Mouse (Mus musculus): ENCODE measurements at regions not wholly inside any gene's neighbourhood (a gene's known extent, or its start where the extent isn't known, plus 50 kb on each side); places are given as distances from the start of the nearest gene placed in this dataset.

DNA sequence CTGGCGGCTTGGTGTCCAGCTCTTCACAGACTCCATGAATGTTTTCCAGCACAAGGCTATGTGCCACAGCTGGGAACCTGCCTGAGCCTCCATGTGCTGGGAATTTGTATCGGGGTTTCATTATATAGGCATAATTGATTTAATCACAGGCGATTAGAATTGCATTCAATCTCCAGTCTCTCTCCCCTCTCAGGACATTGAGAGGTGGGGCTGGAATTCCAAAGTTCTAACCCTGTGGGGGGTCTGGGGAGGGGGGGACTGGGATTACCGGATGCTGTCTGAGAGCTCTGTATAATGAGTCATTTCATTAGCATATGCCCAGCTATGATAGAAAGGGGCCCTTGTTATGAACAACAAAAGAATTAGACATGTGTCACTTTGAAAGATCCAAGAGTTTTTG lies 151.9 kb downstream of the Cd83 start:
- H3K4me1 ChIP-seq (ENCODE audit: control insufficient read depth, insufficient read depth, insufficient read length, low read length), result peaks cover 2% of the 10 kb centered on the region; the same call in 1 of the 2 replicates
- no peak overlapping the region for H3K27ac ChIP-seq (ENCODE audit: insufficient read depth, low read depth, low read length)
- H3K27me3 ChIP-seq (ENCODE audit: control insufficient read depth, insufficient read depth, low read length), result no peaks in the 10 kb centered on the region

DNA sequence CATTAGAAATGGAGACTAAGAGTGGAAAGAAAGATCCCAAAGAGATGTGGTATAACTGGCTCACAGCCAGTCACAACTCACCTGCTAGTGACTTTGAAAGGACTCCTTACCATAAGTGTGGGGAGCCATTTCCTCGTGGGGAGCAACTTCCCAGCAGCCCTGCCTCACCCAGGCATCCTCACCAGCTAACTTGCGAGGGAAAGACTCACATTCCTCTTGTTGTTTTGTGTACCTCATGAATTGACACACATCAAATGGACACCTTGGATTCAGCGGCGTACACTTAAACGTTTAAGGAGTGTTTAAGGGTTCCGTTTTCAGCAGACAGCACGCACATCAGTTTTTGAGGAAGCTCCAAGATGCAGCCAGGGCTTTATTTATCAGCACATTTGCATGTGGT lies 154.0 kb downstream of the Cd83 start:
- 78% methylated on average over 7 of the region's 7 CpGs for WGBS
- H3K27me3 ChIP-seq (ENCODE audit: control insufficient read depth, insufficient read depth, low read length), result no peaks in the 10 kb centered on the region
- peaks cover 4% of the 10 kb centered on the region; the same call in 1 of the 2 replicates for H3K4me1 ChIP-seq (ENCODE audit: control insufficient read depth, insufficient read depth, insufficient read length, low read length)
- TF ChIP-seq CTCF (IDR thresholded peaks at IDR 0.05; ENCODE audit: extremely low read depth, insufficient read length, insufficient replicate concordance, low read depth, low read length) (no peak), POLR2A (IDR thresholded peaks at IDR 0.05; ENCODE audit: low read depth, low read length) (no peak)
- no peaks in the 10 kb centered on the region for H3K36me3 ChIP-seq (ENCODE audit: control insufficient read depth, insufficient read depth, low read length)
- H3K4me3 ChIP-seq (ENCODE audit: low read depth, low read length), result no peak overlapping the region
- H3K27ac ChIP-seq (ENCODE audit: insufficient read depth, low read depth, low read length), result no peak overlapping the region

More for the DNA sequence above, 151.9 kb downstream of the Cd83 start:
- Histone ChIP-seq H3K4me3 (ENCODE audit: low read depth, low read length) (no peak overlapping the region), H3K36me3 (ENCODE audit: control insufficient read depth, insufficient read depth, low read length) (no peaks in the 10 kb centered on the region)
- WGBS, result 80% methylated on average over 4 of the region's 4 CpGs
- no peak for TF ChIP-seq POLR2A (IDR thresholded peaks at IDR 0.05; ENCODE audit: low read depth, low read length)
- TF ChIP-seq CTCF (IDR thresholded peaks at IDR 0.05; ENCODE audit: extremely low read depth, insufficient read length, insufficient replicate concordance, low read depth, low read length), result no peak

DNA sequence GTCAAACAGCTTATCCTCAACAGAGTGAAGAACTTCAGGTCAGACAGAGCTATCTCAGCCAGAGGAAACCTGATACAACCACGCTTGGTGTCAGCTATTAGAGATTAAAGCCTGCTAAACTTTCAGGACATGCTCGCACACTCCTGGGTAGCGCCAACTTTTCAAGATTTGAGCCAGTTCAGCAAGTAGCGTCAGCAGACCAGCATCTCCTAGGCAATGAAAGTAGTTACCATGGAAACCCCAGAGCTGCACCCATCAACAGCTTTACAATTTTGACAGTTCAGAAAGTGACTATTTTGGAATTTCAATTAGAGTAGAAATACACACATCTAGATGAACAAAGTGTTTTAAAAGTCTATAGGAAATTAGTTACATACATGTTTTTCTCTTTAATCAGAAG lies 154.8 kb downstream of the Cd83 start:
- Histone ChIP-seq H3K4me1 (ENCODE audit: control insufficient read depth, insufficient read depth, insufficient read length, low read length) (peaks cover 4% of the 10 kb centered on the region; the same call in 1 of the 2 replicates), H3K27me3 (ENCODE audit: control insufficient read depth, insufficient read depth, low read length) (no peaks in the 10 kb centered on the region), H3K36me3 (ENCODE audit: control insufficient read depth, insufficient read depth, low read length) (no peaks in the 10 kb centered on the region), H3K27ac (ENCODE audit: insufficient read depth, low read depth, low read length) (no peak overlapping the region), H3K4me3 (ENCODE audit: low read depth, low read length) (no peak overlapping the region)
- TF ChIP-seq POLR2A (IDR thresholded peaks at IDR 0.05; ENCODE audit: low read depth, low read length) (no peak), CTCF (IDR thresholded peaks at IDR 0.05; ENCODE audit: extremely low read depth, insufficient read length, insufficient replicate concordance, low read depth, low read length) (no peak)
- 87% methylated on average over 4 of the region's 4 CpGs for WGBS

DNA sequence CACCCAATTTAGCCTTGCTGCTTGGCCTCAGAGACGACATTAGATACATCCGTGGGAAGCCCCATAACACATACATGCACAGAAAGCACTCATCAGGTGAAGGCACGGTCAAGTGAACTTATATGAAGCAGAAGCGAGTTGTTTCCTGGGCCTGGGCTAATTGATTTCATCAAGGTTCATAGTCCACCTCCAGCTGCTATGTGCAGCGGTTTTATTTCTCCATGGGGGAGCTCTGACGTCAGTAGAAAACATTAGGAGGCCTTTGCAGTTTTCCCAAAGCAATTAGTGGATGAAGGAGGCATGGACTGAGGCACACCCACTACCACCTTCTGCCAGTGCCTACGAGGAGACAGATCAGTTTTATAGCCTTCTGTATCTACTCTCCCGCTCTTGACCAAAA lies 157.2 kb downstream of the Cd83 start:
- no peaks in the 10 kb centered on the region for H3K27me3 ChIP-seq (ENCODE audit: control insufficient read depth, insufficient read depth, low read length)
- peaks cover 4% of the 10 kb centered on the region; the same call in 1 of the 2 replicates for H3K4me1 ChIP-seq (ENCODE audit: control insufficient read depth, insufficient read depth, insufficient read length, low read length)
- WGBS, result 25% methylated on average over 8 of the region's 8 CpGs
- no peak overlapping the region for H3K4me3 ChIP-seq (ENCODE audit: low read depth, low read length)
- no peak overlapping the region for H3K27ac ChIP-seq (ENCODE audit: insufficient read depth, low read depth, low read length)
- TF ChIP-seq POLR2A (IDR thresholded peaks at IDR 0.05; ENCODE audit: low read depth, low read length) (no peak), CTCF (IDR thresholded peaks at IDR 0.05; ENCODE audit: extremely low read depth, insufficient read length, insufficient replicate concordance, low read depth, low read length) (no peak)
- no peaks in the 10 kb centered on the region for H3K36me3 ChIP-seq (ENCODE audit: control insufficient read depth, insufficient read depth, low read length)

DNA sequence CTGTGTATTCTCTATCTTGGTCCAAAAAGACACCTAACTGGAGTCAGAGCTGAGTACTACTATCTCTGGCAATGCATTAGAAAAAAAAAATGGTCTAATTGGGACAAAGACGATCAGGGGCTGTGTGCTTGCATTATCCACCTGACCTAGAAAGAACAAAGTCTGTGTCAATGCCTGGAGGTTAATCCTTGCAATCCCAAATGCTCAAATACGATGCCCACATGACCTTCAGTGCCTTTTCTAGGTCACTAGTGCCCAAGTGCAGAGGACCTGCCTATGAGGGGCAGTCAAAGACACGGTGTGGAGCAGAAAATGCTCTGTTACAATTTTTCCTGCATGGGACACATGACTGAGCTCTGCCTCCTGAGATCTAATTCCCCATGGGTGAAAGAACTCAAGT lies 164.0 kb downstream of the Cd83 start:
- TF ChIP-seq CTCF (IDR thresholded peaks at IDR 0.05; ENCODE audit: extremely low read depth, insufficient read length, insufficient replicate concordance, low read depth, low read length), result no peak
- TF ChIP-seq POLR2A (IDR thresholded peaks at IDR 0.05; ENCODE audit: low read depth, low read length), result no peak
- 85% methylated on average over 3 of the region's 3 CpGs for WGBS
- H3K36me3 ChIP-seq (ENCODE audit: control insufficient read depth, insufficient read depth, low read length), result no peaks in the 10 kb centered on the region
- H3K4me1 ChIP-seq (ENCODE audit: control insufficient read depth, insufficient read depth, insufficient read length, low read length), result no peaks in the 10 kb centered on the region
- no peak overlapping the region for H3K4me3 ChIP-seq (ENCODE audit: low read depth, low read length)
- no peak overlapping the region for H3K27ac ChIP-seq (ENCODE audit: insufficient read depth, low read depth, low read length)
- H3K27me3 ChIP-seq (ENCODE audit: control insufficient read depth, insufficient read depth, low read length), result no peaks in the 10 kb centered on the region

DNA sequence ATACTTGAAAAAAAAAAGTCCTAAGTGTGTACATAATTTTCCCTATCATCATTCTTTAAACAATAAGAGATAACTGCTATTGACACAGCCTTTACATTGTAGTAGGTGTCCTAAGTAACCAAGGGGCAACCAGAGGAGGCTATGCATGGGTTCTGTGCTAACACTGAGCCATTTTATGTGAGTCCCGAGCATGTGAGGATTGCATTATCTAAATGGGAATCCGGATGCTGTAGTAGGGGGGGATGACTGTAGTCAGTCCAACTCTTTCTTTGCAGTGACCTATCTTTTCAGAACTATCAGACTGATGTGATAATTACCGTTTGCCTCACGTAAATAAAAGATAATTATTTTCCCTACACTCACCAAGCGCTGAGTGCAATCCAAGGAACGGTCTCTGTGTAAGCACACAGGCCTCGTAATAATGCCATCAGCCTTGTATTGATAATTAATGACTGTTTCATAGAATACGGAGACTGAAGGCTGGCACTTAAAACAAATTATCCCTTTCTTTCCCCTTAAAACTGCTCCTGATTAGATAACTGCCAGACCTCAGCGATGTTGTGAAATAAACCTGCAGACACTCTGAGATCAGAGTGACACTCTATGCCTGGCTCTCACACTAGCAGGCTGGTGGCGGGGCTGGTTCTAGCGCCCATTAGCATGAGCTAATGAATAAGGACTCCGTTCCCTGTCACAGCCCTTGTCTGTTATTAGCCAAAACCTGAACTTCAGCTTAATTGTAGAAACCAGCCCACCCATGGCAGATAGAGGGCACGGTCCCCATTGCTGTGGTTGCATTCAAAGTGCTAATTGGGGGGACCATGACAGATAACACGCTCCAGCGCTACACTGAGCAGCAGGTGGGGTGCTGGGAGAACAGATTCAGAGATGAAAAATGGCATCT lies 165.4 kb downstream of the Cd83 start:
- H3K4me3 ChIP-seq (ENCODE audit: low read depth, low read length), result no peak overlapping the region
- no peak for TF ChIP-seq CTCF (IDR thresholded peaks at IDR 0.05; ENCODE audit: extremely low read depth, insufficient read length, insufficient replicate concordance, low read depth, low read length)
- no peak for TF ChIP-seq POLR2A (IDR thresholded peaks at IDR 0.05; ENCODE audit: low read depth, low read length)
- WGBS, result 52% methylated on average over 15 of the region's 15 CpGs
- H3K36me3 ChIP-seq (ENCODE audit: control insufficient read depth, insufficient read depth, low read length), result no peaks in the 10 kb centered on the region
- H3K4me1 ChIP-seq (ENCODE audit: control insufficient read depth, insufficient read depth, insufficient read length, low read length), result no peaks in the 10 kb centered on the region
- H3K27ac ChIP-seq (ENCODE audit: insufficient read depth, low read depth, low read length), result no peak overlapping the region
- H3K27me3 ChIP-seq (ENCODE audit: control insufficient read depth, insufficient read depth, low read length), result no peaks in the 10 kb centered on the region

DNA sequence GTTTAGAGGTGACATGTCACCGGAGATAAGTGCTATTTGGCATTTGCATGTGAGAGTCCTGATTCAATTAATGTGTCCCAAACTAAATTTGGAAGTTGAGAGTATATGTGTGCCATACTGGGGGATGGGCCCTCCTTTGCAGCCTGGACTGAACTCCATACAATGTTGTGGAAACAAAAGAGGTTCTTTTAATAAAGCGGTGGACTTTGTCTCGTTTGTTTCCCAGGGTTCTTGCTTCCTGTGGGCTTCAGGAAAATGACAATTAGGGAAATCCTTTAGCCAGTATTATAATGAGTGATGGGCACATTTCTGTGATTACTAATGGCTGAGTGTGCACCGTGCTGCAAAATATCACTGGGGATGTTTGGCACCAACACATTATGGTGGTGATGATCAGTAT lies 167.9 kb downstream of the Cd83 start:
- TF ChIP-seq POLR2A (IDR thresholded peaks at IDR 0.05; ENCODE audit: low read depth, low read length) (no peak), CTCF (IDR thresholded peaks at IDR 0.05; ENCODE audit: extremely low read depth, insufficient read length, insufficient replicate concordance, low read depth, low read length) (no peak)
- Histone ChIP-seq H3K27ac (ENCODE audit: insufficient read depth, low read depth, low read length) (no peak overlapping the region), H3K4me1 (ENCODE audit: control insufficient read depth, insufficient read depth, insufficient read length, low read length) (peaks cover 4% of the 10 kb centered on the region; the same call in 1 of the 2 replicates), H3K4me3 (ENCODE audit: low read depth, low read length) (no peak overlapping the region), H3K36me3 (ENCODE audit: control insufficient read depth, insufficient read depth, low read length) (no peaks in the 10 kb centered on the region), H3K27me3 (ENCODE audit: control insufficient read depth, insufficient read depth, low read length) (no peaks in the 10 kb centered on the region)
- 78% methylated on average over 4 of the region's 4 CpGs for WGBS

Measured in small intestine, adult 2 months (tissue).